Mouse (Mus musculus): ENCODE results near the gene Mdga2.

DNA sequence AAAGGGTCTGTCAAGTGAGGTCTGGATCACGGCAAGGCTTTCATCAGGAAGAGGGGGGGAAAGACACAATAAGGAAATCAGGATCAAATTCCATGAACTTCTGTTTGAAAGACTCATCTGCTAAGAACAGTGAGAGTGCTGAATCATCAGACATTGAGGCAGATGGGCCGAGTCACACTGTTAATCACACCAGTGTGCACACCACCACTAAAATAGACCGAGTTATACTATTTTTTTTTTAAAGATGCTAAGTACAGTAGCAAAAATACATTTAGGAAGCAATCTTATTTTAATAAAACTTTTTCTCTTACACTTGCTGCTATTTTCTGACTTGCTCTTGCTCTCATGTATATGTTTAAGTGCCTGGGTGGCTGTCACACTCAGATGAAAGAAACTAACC lies 382.0 kb downstream of the Mdga2 start:
- TF ChIP-seq CTCF (IDR thresholded peaks at IDR 0.05) (no peak), EP300 (IDR thresholded peaks at IDR 0.05) (no peak)

All from lung, postnatal 0 days (tissue).